Mouse (Mus musculus): Measurements from ENCODE around the gene Naf1. TPM values are rescaled to one million over a fixed set of nuclear protein-coding genes. Genes with fewer than 3 reads are reported as not detected.

Gene Naf1
- polyA plus RNA-seq (2012; rRNA removed): 2.1 and 3.9 TPM in 2 replicates

GRCm38 (mm10) chr8:66860023-66860422, at the start of gene Naf1:
Gene Naf1, plus strand, starts transcription at chr8:66860217.

Other genes with a start within 250 kb of the Naf1 start
- not detected in 2 replicates for gene Npy5r, start 172.1 kb upstream of the Naf1 start, polyA plus RNA-seq (2012; rRNA removed)
- gene Npy1r, start 163.0 kb upstream of the Naf1 start, polyA plus RNA-seq (2012; rRNA removed): 0.28 and 0.43 TPM in 2 replicates